Mouse (Mus musculus) spleen, postnatal 10 days (tissue): ENCODE data around the gene Pcyox1.
"Not testable (repeated sequence)": the region's sequence is repeated elsewhere in the genome, so short reads cannot be mapped to it uniquely, and the experiment has no call there.

Experiments
- DNase-seq, 2 experiments: peaks; one replicate each; pipeline ENCODE4 v3.0.0; 2021 to 2022; ENCODE audit warnings: low spot score in 2 of 2

Pcyox1 gene

DNA sequence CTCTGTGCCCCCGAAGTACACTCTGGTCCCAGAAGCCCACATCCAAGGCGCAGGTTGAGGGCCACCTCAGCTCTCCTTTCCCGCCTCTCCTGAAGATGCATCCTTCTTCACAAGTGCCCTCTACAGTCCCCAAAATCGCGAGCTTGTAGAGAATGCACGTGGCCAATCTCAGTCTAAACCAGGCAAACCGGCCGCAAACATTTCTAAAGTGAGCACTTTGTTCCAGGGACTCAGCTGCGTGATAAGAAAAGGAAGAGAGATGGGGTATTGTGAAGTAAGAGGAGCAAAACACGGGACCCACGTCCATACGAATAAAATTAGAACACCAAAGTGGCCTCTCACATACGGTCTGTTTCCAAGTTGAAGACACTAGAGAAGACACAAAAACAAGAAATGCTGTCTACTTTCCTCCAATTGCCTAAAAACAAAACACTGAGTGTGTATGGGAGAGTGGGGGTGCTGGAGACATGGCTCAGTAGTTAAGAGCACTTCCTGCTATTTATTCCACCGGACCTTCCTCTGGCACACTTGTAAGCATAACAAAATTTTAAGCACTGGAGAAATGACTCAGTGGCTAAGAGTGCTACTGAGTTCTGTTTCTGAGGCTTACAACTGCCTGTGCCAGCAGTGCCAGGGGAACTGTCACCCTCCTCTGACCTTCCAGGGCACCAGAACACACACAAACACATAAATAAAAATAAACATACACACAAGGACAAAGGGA lies 465 bp upstream of the Pcyox1 start:
- no peak for DNase-seq

GRCm38 (mm10) chr6:86395969-86396368 lies 985 bp downstream of the Pcyox1 start:
- no peak for DNase-seq

GRCm38 (mm10) chr6:86395021-86395420 lies 1.9 kb downstream of the Pcyox1 start:
- no peak for DNase-seq

GRCm38 (mm10) chr6:86394078-86394720 lies 2.8 kb downstream of the Pcyox1 start:
- no peak for DNase-seq

DNA sequence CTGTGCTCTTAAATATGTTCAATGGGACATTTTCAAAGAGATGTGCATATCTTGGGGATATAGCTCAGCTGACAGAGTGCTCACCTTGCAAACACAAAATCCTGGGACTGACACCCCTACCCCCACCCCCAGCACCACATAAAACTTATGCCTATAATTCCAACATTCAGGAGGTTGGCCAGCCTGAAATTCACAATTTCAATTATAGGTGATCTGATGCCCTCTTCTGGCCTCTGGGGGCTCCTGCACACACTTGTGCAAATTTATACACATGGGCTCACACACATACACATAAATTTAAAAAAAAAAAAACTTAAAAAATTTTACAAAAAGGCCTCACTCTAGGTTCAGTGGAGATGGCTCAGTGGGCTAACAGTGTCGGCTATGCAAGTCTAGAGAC lies 3.8 kb downstream of the Pcyox1 start:
- DNase-seq = no peak

- DNase-seq = peak in 1 of 2 experiments; percentile 49
These were observed 5.6 kb downstream of the Pcyox1 start for GRCm38 (mm10) chr6:86391326-86391725.

DNA sequence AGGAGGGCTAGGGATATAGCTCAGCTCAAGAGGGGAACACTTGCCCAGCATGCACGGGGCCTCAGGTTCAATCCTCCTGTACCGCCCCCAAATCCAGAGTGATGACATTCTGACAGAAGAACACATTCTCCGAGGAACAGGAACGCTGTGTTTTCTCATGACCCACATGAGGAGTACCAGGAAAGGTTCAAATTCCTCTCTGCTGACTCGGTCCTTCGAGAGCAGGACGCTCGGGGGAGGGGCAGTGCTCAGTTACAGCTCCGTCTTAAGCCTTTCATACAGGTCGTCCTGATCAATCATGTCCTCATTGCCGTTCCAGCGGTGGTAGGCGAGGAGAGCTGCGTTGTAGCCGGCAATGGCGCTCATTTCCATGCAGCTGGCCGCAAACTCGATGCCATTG lies 8.5 kb downstream of the Pcyox1 start:
- no peak for DNase-seq

GRCm38 (mm10) chr6:86387313-86387712 lies 9.6 kb downstream of the Pcyox1 start:
- DNase-seq = no peak

- no peak for DNase-seq
These were observed 11.4 kb downstream of the Pcyox1 start for GRCm38 (mm10) chr6:86385362-86386104.

DNA sequence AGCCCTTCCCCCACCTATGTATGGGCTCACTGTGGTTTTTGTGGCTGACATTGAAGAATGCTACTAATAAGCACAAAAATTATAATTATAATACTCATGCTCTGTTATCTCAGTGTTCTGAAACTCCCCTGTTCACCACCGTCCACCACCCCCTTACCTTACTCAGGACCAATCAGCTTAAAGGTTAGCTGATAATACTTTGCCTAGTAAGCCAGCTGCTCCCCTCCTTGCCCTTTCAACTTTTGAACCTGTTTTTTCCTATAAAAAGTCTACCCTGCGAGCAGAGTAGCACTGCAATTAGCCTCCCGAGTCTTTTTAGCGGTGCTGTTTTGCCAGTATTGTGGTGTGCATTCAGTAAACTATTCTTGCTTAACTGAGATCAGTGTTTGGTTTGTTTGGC lies 12.3 kb downstream of the Pcyox1 start:
- no peak for DNase-seq

DNA sequence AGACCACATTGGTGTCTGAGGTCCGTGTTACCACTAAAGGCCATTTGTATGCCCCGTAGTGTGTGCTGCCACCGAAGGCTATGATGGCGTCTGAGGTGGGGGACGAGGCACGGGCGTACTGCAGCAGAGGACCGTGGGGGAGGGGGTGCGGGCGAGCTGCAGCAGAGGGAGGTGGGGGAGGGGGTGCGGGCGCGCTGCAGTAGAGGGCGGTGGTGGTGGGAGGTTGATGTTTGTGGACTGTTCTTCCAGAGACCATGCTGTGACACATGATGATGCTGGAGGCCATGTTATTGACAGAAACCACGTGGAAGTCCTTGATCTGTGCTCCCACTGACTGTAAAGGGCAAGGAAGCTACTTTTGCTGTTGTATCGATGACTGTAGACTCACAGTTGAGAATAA lies 13.6 kb downstream of the Pcyox1 start:
- DNase-seq = no peak

- no peak for DNase-seq
These were observed 14.4 kb downstream of the Pcyox1 start for GRCm38 (mm10) chr6:86382551-86382950.

GRCm38 (mm10) chr6:86380112-86380511 lies 16.8 kb downstream of the Pcyox1 start:
- not testable (repeated sequence) for DNase-seq

GRCm38 (mm10) chr6:86378341-86378740 lies 18.6 kb downstream of the Pcyox1 start:
- no peak for DNase-seq

DNA sequence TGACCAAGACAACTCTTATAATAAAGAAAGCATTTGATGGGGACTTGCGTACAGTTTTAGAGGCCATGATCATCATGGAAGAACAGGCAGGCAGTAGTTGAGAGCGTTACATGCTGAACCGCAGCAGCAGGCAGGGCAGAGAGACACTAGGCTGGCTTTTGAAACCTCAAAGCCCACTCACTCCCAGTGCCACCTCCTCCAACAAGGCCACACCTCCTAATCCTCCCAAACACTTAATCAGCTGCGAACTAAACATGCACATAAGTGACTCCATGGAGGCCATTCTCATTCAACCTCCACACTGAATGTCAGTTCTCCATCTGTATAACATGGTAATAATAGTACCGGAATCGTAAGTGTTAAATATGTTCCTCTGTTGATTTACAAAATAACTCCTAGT lies 23.4 kb downstream of the Pcyox1 start:
- DNase-seq = no peak

DNA sequence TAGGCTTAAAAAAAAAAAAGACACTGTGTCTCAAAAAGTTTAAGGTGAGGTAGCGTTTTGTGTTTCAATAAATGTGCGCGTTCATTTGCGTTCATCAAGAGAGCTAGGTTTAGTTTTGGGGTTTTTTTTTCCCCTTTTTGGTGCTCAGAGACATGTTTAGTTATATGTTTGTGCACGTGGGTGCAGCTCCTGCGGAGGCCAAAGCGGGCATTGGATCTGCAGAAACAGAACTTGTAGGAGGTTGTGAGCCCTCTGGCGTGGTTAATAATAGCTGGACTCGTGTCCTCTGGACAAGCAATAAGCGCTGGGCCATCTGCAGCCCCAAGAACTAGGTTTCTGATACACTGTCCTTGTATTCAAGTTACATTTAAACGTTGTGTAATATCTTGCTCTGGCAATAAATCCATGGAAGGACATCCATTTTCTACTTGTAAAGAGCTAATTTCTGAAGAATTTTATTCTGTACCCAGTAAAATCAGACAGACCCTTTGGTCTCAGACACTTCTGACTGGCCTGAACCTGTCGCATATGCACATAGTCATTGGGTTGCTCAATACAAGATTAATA lies 24.9 kb downstream of the Pcyox1 start:
- no peak for DNase-seq

DNA sequence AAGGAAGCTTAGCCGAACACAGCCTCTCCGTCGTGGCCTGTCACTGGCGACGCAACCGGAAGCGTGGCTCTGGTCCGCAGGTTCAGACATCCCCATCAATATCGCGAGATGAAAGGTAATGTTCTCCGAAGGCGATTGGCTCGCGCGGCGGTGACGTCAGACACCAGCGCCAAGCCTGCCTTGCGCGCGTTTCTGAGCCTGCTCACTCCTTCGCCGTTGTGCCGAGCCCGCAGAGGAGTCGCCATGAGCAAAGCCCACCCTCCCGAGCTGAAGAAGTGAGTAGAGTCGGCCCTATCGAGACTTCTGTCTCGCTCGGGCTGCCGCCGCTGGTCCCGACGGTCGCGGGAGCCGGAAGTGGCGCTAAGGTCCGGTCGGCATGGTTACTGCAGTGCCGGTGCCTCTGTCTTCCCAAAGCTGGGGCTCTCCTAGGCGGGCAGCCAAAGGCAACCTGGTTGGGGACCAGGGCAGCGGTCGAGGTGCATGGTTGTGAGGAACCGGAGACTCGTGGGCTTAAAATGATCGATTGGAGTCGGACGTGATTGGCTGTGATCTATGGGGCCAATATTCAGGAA lies 25.5 kb downstream of the Pcyox1 start:
- peak; percentile 93 to 96 for DNase-seq

- peak; percentile 22 to 28 for DNase-seq
These were observed 26.1 kb downstream of the Pcyox1 start, which contains the start of gene Snrpg for GRCm38 (mm10) chr6:86370764-86371339. Gene Snrpg, plus strand, starts transcription at chr6:86371304.

DNA sequence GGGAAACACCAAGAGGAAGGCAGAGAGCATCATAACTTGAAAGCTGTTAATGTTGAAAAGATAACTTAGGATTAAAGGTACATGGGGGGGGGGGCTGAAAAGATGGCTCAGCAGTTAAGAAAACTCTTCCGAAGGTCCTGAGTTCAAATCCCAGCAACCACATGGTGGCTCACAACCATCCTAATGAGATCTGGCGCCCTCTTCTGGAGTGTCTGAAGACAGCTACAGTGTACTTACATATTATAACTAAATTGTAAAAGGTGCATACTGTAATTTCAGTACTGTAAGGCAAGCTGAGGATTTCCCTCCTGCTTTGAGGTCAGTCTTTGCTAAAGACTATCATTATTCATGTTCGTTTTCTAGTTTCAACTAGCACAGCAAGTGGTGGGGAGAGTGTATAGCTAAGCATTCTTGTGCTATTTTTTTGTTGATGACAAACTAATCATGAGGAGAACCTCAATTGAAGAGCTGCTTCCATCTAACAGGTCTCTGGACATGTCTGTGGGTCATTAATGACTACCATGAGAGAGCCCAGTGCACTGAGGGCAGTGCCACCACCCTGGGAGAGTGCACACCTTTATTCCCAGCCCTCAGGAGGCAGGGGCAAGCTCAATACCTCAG lies 26.8 kb downstream of the Pcyox1 start:
- peak in 1 of 2 experiments; percentile 53 for DNase-seq

- no peak for DNase-seq
These were observed 28.5 kb downstream of the Pcyox1 start for GRCm38 (mm10) chr6:86368479-86368878.

DNA sequence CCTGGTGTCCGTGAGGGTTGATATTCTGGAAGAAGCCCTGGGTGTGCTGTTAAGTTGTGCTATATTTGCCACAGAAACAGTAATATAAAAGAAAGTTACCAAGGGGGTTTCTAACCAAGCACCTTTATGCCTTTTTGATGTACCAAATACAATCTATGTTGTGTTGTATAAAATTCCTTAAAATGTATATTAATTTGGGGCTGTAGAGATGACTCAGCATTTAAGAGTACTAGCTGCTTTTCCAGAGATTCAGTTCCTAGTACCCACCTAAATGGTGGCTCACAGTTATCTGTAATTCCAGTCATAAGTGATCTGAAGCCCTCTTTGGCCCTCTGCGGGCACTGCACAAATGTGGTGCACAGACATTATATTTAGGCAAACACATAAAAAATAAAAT lies 30.1 kb downstream of the Pcyox1 start:
- DNase-seq = no peak
